Mouse (Mus musculus) thymus, adult 2 months (tissue): Measurements from ENCODE around the gene Fggy.

Experiments used
- CTCF ChIP-seq: fragments of 200-500 bp; IDR thresholded peaks from 2 replicates; pipeline ENCODE4 v1.5.1; 2012; ENCODE audit warnings: mild to moderate bottlenecking, control low read depth, low read length, moderate library complexity, borderline replicate concordance; ENCODE audit not compliant: control insufficient read depth, poor library complexity, insufficient read depth; ENCODE audit errors: extremely low read depth
- POLR2A ChIP-seq: fragments of 200-500 bp; IDR thresholded peaks from 2 replicates; pipeline ENCODE4 v1.6.1; 2012; ENCODE audit warnings: mild to moderate bottlenecking, low read length, control low read depth, moderate library complexity; ENCODE audit not compliant: control insufficient read depth, poor library complexity, insufficient read depth; ENCODE audit errors: extremely low read depth

DNA sequence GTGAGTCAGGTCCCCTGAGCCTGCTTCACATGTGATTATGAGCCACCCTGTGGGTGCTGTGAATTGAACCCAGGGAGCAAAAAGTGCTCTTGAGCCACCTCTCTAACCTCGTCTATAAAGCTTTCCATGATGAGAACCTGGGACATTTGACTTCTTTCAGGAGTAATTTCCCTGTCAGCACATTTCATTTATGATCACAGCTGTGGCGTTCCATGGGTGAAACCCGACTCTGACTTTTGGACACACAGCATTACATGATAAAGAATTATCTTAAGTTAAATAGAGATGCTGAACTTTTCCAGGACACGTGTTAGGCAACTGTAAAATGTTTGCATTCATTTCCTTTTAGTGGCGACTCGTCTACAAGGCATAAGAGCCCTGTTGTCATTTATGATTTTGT is 39.9 kb downstream of the Fggy start:
- no peak for TF ChIP-seq CTCF
- TF ChIP-seq POLR2A = no peak
